Mouse (Mus musculus): Measurements from ENCODE around the gene Nek6. TPM values are rescaled to one million over a fixed set of nuclear protein-coding genes. Genes with fewer than 3 reads are reported as not detected.

Gene Nek6
- polyA plus RNA-seq, 1 experiment from 2014 or later, result 75.1 TPM

DNA sequence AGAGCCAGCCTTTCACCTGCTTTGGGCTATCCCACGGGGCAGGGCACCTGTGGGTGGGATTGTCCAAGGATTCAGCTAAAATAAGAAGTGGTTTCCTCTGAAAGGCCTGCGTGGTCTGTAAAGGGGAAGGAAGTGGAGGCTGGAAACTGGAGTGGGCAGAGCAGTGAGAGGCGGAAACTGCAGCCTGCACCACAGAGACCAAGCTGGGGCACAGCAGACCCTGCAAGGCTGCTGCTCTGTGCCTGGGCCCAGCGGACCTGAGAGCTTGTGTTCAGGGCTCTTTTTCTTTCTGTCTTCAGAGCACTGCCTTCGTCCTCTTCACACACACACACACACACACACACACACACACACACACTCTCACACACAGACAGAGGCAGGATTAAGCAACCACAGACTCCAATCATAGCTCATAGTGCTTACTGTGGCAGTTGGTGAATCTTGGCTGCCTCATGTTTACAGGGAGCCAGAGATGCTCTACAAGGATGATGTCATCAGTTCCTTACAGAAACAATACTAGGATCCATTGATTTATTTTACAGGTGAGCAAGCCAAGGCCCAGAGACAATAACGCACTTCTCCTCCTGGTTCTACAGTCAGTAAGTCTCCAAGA is 30.2 kb upstream of the Nek6 start:
- Histone ChIP-seq H3K36me3 (ENCODE audit: control insufficient read depth, insufficient read depth, low read length) (no peaks in the 10 kb centered on the region), H3K9me3 (ENCODE audit: control insufficient read depth, low read length) (no peaks in the 10 kb centered on the region), H3K4me3 (ENCODE audit: low read depth, low read length) (no peak overlapping the region), H3K4me1 (ENCODE audit: control insufficient read depth, insufficient read depth, low read length) (no peaks in the 10 kb centered on the region), H3K4me2 (ENCODE audit: low read depth) (no peak overlapping the region), H3K27me3 (ENCODE audit: control insufficient read depth, insufficient read depth, low read length) (no peaks in the 10 kb centered on the region), H3K9ac (ENCODE audit: low read length) (no peak overlapping the region), H3K27ac (ENCODE audit: low read depth, low read length) (no peak overlapping the region)
- 85% methylated on average over 6 of the region's 6 CpGs for WGBS
- ATAC-seq (ENCODE audit: insufficient read depth, low FRiP score, low TSS enrichment), result no peak
- DNase-seq (ENCODE audit: low spot score), result no peak

- no peak overlapping the region for H3K4me3 ChIP-seq (ENCODE audit: low read depth, low read length)
- H3K27ac ChIP-seq (ENCODE audit: low read depth, low read length), result no peak overlapping the region
- no peak overlapping the region for H3K4me2 ChIP-seq (ENCODE audit: low read depth)
- DNase-seq (ENCODE audit: low spot score) (no peak), ATAC-seq (ENCODE audit: insufficient read depth, low FRiP score, low TSS enrichment) (no peak)
- H3K36me3 ChIP-seq (ENCODE audit: control insufficient read depth, insufficient read depth, low read length), result no peaks in the 10 kb centered on the region
- no peaks in the 10 kb centered on the region for H3K27me3 ChIP-seq (ENCODE audit: control insufficient read depth, insufficient read depth, low read length)
- 90% methylated on average over 3 of the region's 3 CpGs for WGBS
- no peak overlapping the region for H3K9ac ChIP-seq (ENCODE audit: low read length)
- H3K4me1 ChIP-seq (ENCODE audit: control insufficient read depth, insufficient read depth, low read length), result no peaks in the 10 kb centered on the region
- H3K9me3 ChIP-seq (ENCODE audit: control insufficient read depth, low read length), result no peaks in the 10 kb centered on the region
Measured at GRCm38 (mm10) chr2:38482122-38482521, 29.3 kb upstream of the Nek6 start.

- Histone ChIP-seq H3K9me3 (ENCODE audit: control insufficient read depth, low read length) (no peaks in the 10 kb centered on the region), H3K4me3 (ENCODE audit: low read depth, low read length) (no peak overlapping the region), H3K4me1 (ENCODE audit: control insufficient read depth, insufficient read depth, low read length) (no peaks in the 10 kb centered on the region), H3K27me3 (ENCODE audit: control insufficient read depth, insufficient read depth, low read length) (no peaks in the 10 kb centered on the region), H3K9ac (ENCODE audit: low read length) (no peak overlapping the region), H3K36me3 (ENCODE audit: control insufficient read depth, insufficient read depth, low read length) (no peaks in the 10 kb centered on the region), H3K27ac (ENCODE audit: low read depth, low read length) (no peak overlapping the region), H3K4me2 (ENCODE audit: low read depth) (no peak overlapping the region)
- 82% methylated on average over 7 of the region's 7 CpGs for WGBS
- no peak for DNase-seq (ENCODE audit: low spot score)
- no peak for ATAC-seq (ENCODE audit: insufficient read depth, low FRiP score, low TSS enrichment)
Measured at GRCm38 (mm10) chr2:38483058-38483704, 28.3 kb upstream of the Nek6 start.

GRCm38 (mm10) chr2:38484556-38484955 is 26.9 kb upstream of the Nek6 start:
- Histone ChIP-seq H3K4me1 (ENCODE audit: control insufficient read depth, insufficient read depth, low read length) (no peaks in the 10 kb centered on the region), H3K36me3 (ENCODE audit: control insufficient read depth, insufficient read depth, low read length) (no peaks in the 10 kb centered on the region), H3K4me2 (ENCODE audit: low read depth) (no peak overlapping the region), H3K9ac (ENCODE audit: low read length) (no peak overlapping the region), H3K27me3 (ENCODE audit: control insufficient read depth, insufficient read depth, low read length) (no peaks in the 10 kb centered on the region), H3K27ac (ENCODE audit: low read depth, low read length) (no peak overlapping the region), H3K4me3 (ENCODE audit: low read depth, low read length) (no peak overlapping the region), H3K9me3 (ENCODE audit: control insufficient read depth, low read length) (no peaks in the 10 kb centered on the region)
- ATAC-seq (ENCODE audit: insufficient read depth, low FRiP score, low TSS enrichment), result no peak
- no peak for DNase-seq (ENCODE audit: low spot score)
- WGBS, result 85% methylated on average over 11 of the region's 11 CpGs

DNA sequence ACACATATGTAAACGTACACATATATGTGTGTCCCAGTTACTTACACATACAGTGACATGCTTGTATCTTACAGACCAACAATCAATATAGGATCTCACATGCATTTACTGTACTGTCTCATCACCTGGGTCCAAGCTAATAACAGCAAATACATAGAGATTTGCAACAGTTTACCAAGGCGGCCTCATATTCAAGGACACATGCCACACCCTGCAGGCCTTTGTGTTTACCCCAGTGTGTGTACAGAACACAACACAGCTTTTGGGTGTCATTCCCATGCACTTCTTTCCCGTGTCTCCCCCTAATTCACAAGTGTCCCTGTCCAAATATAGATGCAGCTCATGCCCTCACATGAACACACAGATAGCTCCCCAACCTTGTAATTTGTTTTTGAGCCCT is 26.0 kb upstream of the Nek6 start:
- no peak overlapping the region for H3K9ac ChIP-seq (ENCODE audit: low read length)
- ATAC-seq (ENCODE audit: insufficient read depth, low FRiP score, low TSS enrichment), result no peak
- H3K4me2 ChIP-seq (ENCODE audit: low read depth), result no peak overlapping the region
- H3K36me3 ChIP-seq (ENCODE audit: control insufficient read depth, insufficient read depth, low read length), result no peaks in the 10 kb centered on the region
- H3K27me3 ChIP-seq (ENCODE audit: control insufficient read depth, insufficient read depth, low read length), result no peaks in the 10 kb centered on the region
- 84% methylated on average over 3 of the region's 3 CpGs for WGBS
- H3K4me1 ChIP-seq (ENCODE audit: control insufficient read depth, insufficient read depth, low read length), result no peaks in the 10 kb centered on the region
- DNase-seq (ENCODE audit: low spot score), result no peak
- H3K9me3 ChIP-seq (ENCODE audit: control insufficient read depth, low read length), result no peaks in the 10 kb centered on the region
- H3K27ac ChIP-seq (ENCODE audit: low read depth, low read length), result no peak overlapping the region
- no peak overlapping the region for H3K4me3 ChIP-seq (ENCODE audit: low read depth, low read length)

DNA sequence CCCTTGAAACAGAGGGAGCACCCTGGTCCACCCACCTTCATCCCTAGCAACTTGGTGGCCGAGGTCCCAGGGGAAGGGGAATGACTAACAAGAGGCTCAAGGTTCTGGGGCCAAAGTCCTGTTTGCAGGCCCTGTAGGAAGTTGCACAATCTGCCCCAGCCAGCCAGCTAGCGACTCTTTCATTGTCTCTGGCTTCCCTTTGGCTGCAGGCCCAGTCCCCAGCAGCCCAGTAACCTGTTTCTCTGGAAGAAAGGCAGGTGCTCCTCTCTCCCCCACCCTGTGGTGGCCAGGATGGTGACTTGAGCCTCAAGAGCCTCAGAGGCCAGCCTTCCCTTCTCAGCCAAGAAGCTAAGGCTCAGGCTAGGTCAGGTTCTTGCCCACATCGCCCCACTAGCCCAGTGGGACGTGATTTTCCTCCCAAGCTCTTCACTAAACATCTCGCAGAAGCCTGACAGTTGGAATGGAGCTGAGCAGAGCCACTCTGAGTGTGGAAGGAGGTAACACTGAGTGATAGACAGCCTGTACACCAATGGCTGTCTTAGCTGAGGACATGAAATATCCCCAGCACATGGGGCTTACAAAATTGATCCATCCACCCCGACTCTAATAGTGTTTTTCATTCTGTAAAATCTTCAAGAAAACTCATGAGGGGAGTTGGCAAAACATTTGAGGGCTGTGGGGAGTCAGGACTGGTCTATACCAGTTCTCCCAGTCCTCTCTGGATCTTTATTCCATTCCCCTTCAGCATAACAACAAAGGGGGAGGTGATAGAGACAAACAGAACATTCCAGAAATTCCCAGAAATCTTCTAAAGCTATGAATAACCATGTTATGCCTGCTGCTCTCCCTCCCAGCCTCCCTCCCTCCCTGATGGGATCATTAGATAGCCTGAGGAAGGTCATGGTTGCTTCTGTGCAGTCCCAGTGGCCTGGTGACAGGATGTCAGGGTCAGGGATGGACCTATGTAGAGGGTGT is 25.2 kb upstream of the Nek6 start:
- ATAC-seq (ENCODE audit: insufficient read depth, low FRiP score, low TSS enrichment), result no peak
- Histone ChIP-seq H3K36me3 (ENCODE audit: control insufficient read depth, insufficient read depth, low read length) (no peaks in the 10 kb centered on the region), H3K9me3 (ENCODE audit: control insufficient read depth, low read length) (no peaks in the 10 kb centered on the region), H3K27ac (ENCODE audit: low read depth, low read length) (no peak overlapping the region), H3K4me3 (ENCODE audit: low read depth, low read length) (no peak overlapping the region), H3K9ac (ENCODE audit: low read length) (no peak overlapping the region), H3K27me3 (ENCODE audit: control insufficient read depth, insufficient read depth, low read length) (no peaks in the 10 kb centered on the region), H3K4me1 (ENCODE audit: control insufficient read depth, insufficient read depth, low read length) (no peaks in the 10 kb centered on the region), H3K4me2 (ENCODE audit: low read depth) (no peak overlapping the region)
- DNase-seq (ENCODE audit: low spot score), result no peak
- 77% methylated on average over 6 of the region's 6 CpGs for WGBS

GRCm38 (mm10) chr2:38497594-38497993 is 13.8 kb upstream of the Nek6 start:
- no peak for ATAC-seq (ENCODE audit: insufficient read depth, low FRiP score, low TSS enrichment)
- H3K4me3 ChIP-seq (ENCODE audit: low read depth, low read length), result no peak overlapping the region

DNA sequence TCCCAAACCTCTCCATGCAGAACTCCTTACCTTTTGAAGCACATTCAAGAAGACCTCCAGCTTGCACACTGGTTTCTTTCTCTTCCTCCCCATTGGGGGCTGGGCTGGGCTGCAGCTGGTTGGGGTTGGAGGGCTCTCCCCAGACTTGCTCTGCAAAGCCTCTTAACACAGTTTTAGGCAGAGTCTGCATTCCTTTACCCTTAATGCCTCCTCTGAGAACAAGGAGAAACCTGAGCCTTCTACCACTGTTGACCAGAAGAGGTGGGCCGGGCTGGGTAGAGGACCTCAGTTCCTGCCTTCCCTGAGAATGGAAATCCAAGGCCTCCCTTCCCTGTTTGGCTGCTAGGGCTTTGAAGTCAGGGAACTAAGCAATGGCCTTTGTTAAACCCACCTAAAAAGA is 9.8 kb upstream of the Nek6 start:
- ATAC-seq (ENCODE audit: insufficient read depth, low FRiP score, low TSS enrichment) (no peak), DNase-seq (ENCODE audit: low spot score) (no peak)
- Histone ChIP-seq H3K4me1 (ENCODE audit: control insufficient read depth, insufficient read depth, low read length) (no peaks in the 10 kb centered on the region), H3K27ac (ENCODE audit: low read depth, low read length) (no peak overlapping the region), H3K27me3 (ENCODE audit: control insufficient read depth, insufficient read depth, low read length) (no peaks in the 10 kb centered on the region), H3K9me3 (ENCODE audit: control insufficient read depth, low read length) (no peaks in the 10 kb centered on the region), H3K36me3 (ENCODE audit: control insufficient read depth, insufficient read depth, low read length) (no peaks in the 10 kb centered on the region), H3K9ac (ENCODE audit: low read length) (no peak overlapping the region), H3K4me3 (ENCODE audit: low read depth, low read length) (no peak overlapping the region), H3K4me2 (ENCODE audit: low read depth) (no peak overlapping the region)
- 52% methylated on average over 1 of the region's 1 CpGs for WGBS

More at GRCm38 (mm10) chr2:38497594-38497993, 13.8 kb upstream of the Nek6 start:
- H3K9me3 ChIP-seq (ENCODE audit: control insufficient read depth, low read length), result no peaks in the 10 kb centered on the region
- H3K27ac ChIP-seq (ENCODE audit: low read depth, low read length), result no peak overlapping the region
- no peaks in the 10 kb centered on the region for H3K4me1 ChIP-seq (ENCODE audit: control insufficient read depth, insufficient read depth, low read length)
- no peak for DNase-seq (ENCODE audit: low spot score)
- H3K9ac ChIP-seq (ENCODE audit: low read length), result no peak overlapping the region
- H3K4me2 ChIP-seq (ENCODE audit: low read depth), result no peak overlapping the region
- H3K27me3 ChIP-seq (ENCODE audit: control insufficient read depth, insufficient read depth, low read length), result no peaks in the 10 kb centered on the region
- no peaks in the 10 kb centered on the region for H3K36me3 ChIP-seq (ENCODE audit: control insufficient read depth, insufficient read depth, low read length)

Data from neural tube, embryonic 11.5 days (tissue).